Mouse (Mus musculus) liver (tissue): Measurements from ENCODE around the gene Galp.
"Not testable (repeated sequence)": the region's sequence is repeated elsewhere in the genome, so short reads cannot be mapped to it uniquely, and the experiment has no call there.

Experiments
- DNase-seq: peaks from one replicate; pipeline ENCODE4 v3.0.0-alpha.2; 2020; ENCODE audit warnings: mixed read lengths

Gene Galp

GRCm38 (mm10) chr7:6179013-6179412 lies 17.9 kb upstream of the Galp start:
- no peak for DNase-seq

GRCm38 (mm10) chr7:6182882-6183281 lies 14.0 kb upstream of the Galp start:
- DNase-seq = no peak

GRCm38 (mm10) chr7:6183802-6184201 lies 13.1 kb upstream of the Galp start:
- no peak for DNase-seq

- no peak for DNase-seq
Measured at GRCm38 (mm10) chr7:6184521-6184920, 12.4 kb upstream of the Galp start.

GRCm38 (mm10) chr7:6185391-6185790 lies 11.5 kb upstream of the Galp start:
- no peak for DNase-seq

GRCm38 (mm10) chr7:6186176-6186575 lies 10.7 kb upstream of the Galp start:
- DNase-seq = no peak

GRCm38 (mm10) chr7:6186756-6187155 lies 10.1 kb upstream of the Galp start:
- DNase-seq = no peak

- peak; percentile 9 for DNase-seq
Measured at GRCm38 (mm10) chr7:6189542-6189941, 7.3 kb upstream of the Galp start.

GRCm38 (mm10) chr7:6191376-6191775 lies 5.5 kb upstream of the Galp start:
- peak; percentile 78 for DNase-seq

GRCm38 (mm10) chr7:6194129-6194528 lies 2.8 kb upstream of the Galp start:
- peak; percentile 59 for DNase-seq

GRCm38 (mm10) chr7:6195777-6196176 lies 1.1 kb upstream of the Galp start:
- no peak for DNase-seq

- no peak for DNase-seq
Measured at GRCm38 (mm10) chr7:6204200-6204599, 7.3 kb downstream of the Galp start.

GRCm38 (mm10) chr7:6213144-6213543 lies 16.3 kb downstream of the Galp start:
- DNase-seq = peak; percentile 40

- not testable (repeated sequence) for DNase-seq
Measured at GRCm38 (mm10) chr7:6214691-6215090, 17.8 kb downstream of the Galp start.

GRCm38 (mm10) chr7:6220147-6220546 lies 23.3 kb downstream of the Galp start:
- DNase-seq = no peak

- no peak for DNase-seq
Measured at GRCm38 (mm10) chr7:6221978-6222377, 25.1 kb downstream of the Galp start, which contains the start of gene Zscan5b. Gene Zscan5b, plus strand, starts transcription at chr7:6222278.

GRCm38 (mm10) chr7:6228491-6228890 lies 31.6 kb downstream of the Galp start:
- DNase-seq = not testable (repeated sequence)

- no peak for DNase-seq
Measured at GRCm38 (mm10) chr7:6239787-6240186, 42.9 kb downstream of the Galp start.

GRCm38 (mm10) chr7:6240841-6241425 lies 44.0 kb downstream of the Galp start:
- DNase-seq = peak; percentile 35

GRCm38 (mm10) chr7:6244361-6245292 lies 47.7 kb downstream of the Galp start:
- DNase-seq = no peak

- DNase-seq = no peak
Measured at GRCm38 (mm10) chr7:6252410-6252809, 55.5 kb downstream of the Galp start, which contains the start of gene Epp13. Gene Epp13, plus strand, starts transcription at chr7:6252710.

GRCm38 (mm10) chr7:6254451-6254850 lies 57.6 kb downstream of the Galp start:
- DNase-seq = no peak

- no peak for DNase-seq
Measured at GRCm38 (mm10) chr7:6257386-6257785, 60.5 kb downstream of the Galp start.
